Mouse (Mus musculus) embryonic facial prominence, embryonic 13.5 days (tissue): Measurements from ENCODE around the gene Naa25. TPM values are rescaled to one million over a fixed set of nuclear protein-coding genes. Genes with fewer than 3 reads are reported as not detected.

Source experiments
- ATAC-seq: fragments of 200-750 bp; cut with Nextera tagmentation; 2 replicates; pipeline ENCODE4 v1.8.0; 2017; ENCODE audit warnings: low read depth; ENCODE audit not compliant: insufficient number of reproducible peaks, insufficient read depth, low FRiP score, low TSS enrichment
- H3K27ac ChIP-seq: fragments of 300-500 bp; sonication (generic); 2 replicates; pipeline ENCODE4 v1.5.1; 2015; ENCODE audit warnings: moderate library complexity, mild to moderate bottlenecking, inconsistent platforms
- H3K27me3 ChIP-seq: fragments of 300-500 bp; sonication (generic); 2 replicates; pipeline ENCODE4 v1.6.1; 2015; ENCODE audit warnings: mild to moderate bottlenecking, inconsistent platforms
- H3K36me3 ChIP-seq: fragments of 300-500 bp; sonication (generic); 2 replicates; pipeline ENCODE4 v1.6.1; 2015; ENCODE audit warnings: mild to moderate bottlenecking, inconsistent platforms
- H3K4me1 ChIP-seq: fragments of 300-500 bp; sonication (generic); 2 replicates; pipeline ENCODE4 v1.6.1; 2015; ENCODE audit warnings: inconsistent platforms
- H3K4me2 ChIP-seq: fragments of 300-500 bp; sonication (generic); 2 replicates; pipeline ENCODE4 v1.6.1; 2015; ENCODE audit warnings: moderate library complexity, mild to moderate bottlenecking, inconsistent platforms
- H3K4me3 ChIP-seq: fragments of 300-500 bp; sonication (generic); 2 replicates; pipeline ENCODE4 v1.5.1; 2015; ENCODE audit warnings: mild to moderate bottlenecking, inconsistent platforms
- H3K9ac ChIP-seq: fragments of 300-500 bp; sonication (generic); 2 replicates; pipeline ENCODE4 v1.6.1; 2015; ENCODE audit warnings: mild to moderate bottlenecking, inconsistent platforms
- H3K9me3 ChIP-seq: fragments of 300-500 bp; sonication (generic); 2 replicates; pipeline ENCODE4 v1.6.1; 2016; ENCODE audit warnings: inconsistent platforms
- WGBS: fragments of 180-500 bp; shearing (Covaris S2); methylation state at CpG from one replicate; pipeline ENCODE4 v1.1.7; 2015; ENCODE audit warnings: mixed read lengths; 5-methylcytosine and 5-hydroxymethylcytosine counted together
- polyA plus RNA-seq: library from polyadenylated mRNA; unstranded; fragments of >200 nt; fragmentation: Nextera tagmentation; extraction: Ambion mirVana; gene quantifications from 2 replicates; pipeline ENCODE4 v1.2.1, GENCODE M21; 2015

Naa25 gene
- polyA plus RNA-seq, 1 experiment from 2014 or later, result 39.2 TPM

DNA sequence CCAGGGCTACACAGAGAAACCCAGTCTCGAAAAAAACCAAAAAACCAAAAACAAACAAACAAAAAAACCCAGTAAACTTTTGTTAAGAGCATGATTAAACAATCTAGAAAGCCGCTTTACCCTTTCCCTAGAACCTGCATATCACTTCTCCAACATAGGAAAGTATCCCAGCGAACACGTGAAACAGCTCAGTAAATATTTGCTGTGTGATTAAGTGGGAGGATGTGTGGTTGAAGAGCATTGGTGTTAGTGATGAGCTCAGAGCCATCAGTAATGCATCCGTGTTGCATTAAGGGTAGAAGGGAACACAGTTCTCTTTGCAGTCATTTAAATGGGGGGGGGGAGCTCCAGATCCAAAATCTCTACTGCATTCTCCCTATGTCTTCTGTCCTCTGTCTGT lies 87.1 kb downstream of the Naa25 start:
- no peak overlapping the region for H3K9ac ChIP-seq
- 78% methylated on average over 5 of the region's 5 CpGs for WGBS
- H3K9me3 ChIP-seq, result no peaks in the 10 kb centered on the region
- no peaks in the 10 kb centered on the region for H3K27me3 ChIP-seq
- no peak overlapping the region for H3K4me2 ChIP-seq
- ATAC-seq, result no peak
- no peak overlapping the region for H3K27ac ChIP-seq
- H3K4me1 ChIP-seq, result no peaks in the 10 kb centered on the region
- H3K36me3 ChIP-seq, result no peaks in the 10 kb centered on the region
- H3K4me3 ChIP-seq, result no peak overlapping the region

DNA sequence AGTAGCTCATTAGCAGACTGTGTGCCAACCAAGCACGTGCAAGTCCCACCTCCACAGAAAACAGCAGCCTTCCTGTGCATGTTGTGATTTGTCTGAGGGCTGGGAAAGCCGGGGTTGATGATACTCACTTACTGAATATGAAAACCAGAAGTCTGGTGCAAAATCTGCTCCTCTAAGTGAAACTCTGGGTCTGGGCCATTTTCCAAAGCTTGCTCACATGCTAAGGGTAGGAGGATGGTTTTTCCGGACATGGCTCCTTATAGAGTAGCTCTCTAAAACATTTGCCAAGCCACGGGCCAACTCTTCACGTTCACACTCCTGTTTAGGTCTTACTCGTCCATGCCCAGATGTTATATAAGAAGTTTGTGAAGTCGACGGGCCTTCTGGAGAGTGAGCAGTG lies 95.6 kb downstream of the Naa25 start:
- H3K27me3 ChIP-seq, result no peaks in the 10 kb centered on the region
- no peaks in the 10 kb centered on the region for H3K9me3 ChIP-seq
- peaks cover 3% of the 10 kb centered on the region; the same call in 1 of the 2 replicates for H3K4me1 ChIP-seq
- 53% methylated on average over 8 of the region's 8 CpGs for WGBS
- H3K36me3 ChIP-seq, result no peaks in the 10 kb centered on the region
- no peak overlapping the region for H3K9ac ChIP-seq
- no peak overlapping the region for H3K27ac ChIP-seq
- H3K4me2 ChIP-seq, result no peak overlapping the region
- no peak overlapping the region for H3K4me3 ChIP-seq
- ATAC-seq, result no peak

Other genes with a start within 250 kb of the Naa25 start
- 23.1 and 26.3 TPM in 2 replicates for gene Ptpn11, start 206.5 kb upstream of the Naa25 start, polyA plus RNA-seq
- gene Rpl6, start 193.5 kb upstream of the Naa25 start, polyA plus RNA-seq, result 726 and 753 TPM in 2 replicates
- 4.7 and 7.1 TPM in 2 replicates for gene Hectd4, start 177.7 kb upstream of the Naa25 start, polyA plus RNA-seq
- gene Trafd1, start 12.3 kb upstream of the Naa25 start, polyA plus RNA-seq, result 74.6 and 80.7 TPM in 2 replicates
- gene Tmem116, start 54.0 kb downstream of the Naa25 start, polyA plus RNA-seq, result 1.3 TPM in 2 replicates
- gene Erp29, start 54.6 kb downstream of the Naa25 start, polyA plus RNA-seq, result 160 TPM in 2 replicates
- gene Adam1b, start 105.5 kb downstream of the Naa25 start, polyA plus RNA-seq, result not detected in 2 replicates
- gene Adam1a, start 147.5 kb downstream of the Naa25 start, polyA plus RNA-seq, result 2.3 and 2.5 TPM in 2 replicates
- gene Gm42878, start 147.5 kb downstream of the Naa25 start, polyA plus RNA-seq, result not detected in 2 replicates
- 49.4 and 55.2 TPM in 2 replicates for gene Mapkapk5, start 148.0 kb downstream of the Naa25 start, polyA plus RNA-seq
- gene Aldh2, start 195.9 kb downstream of the Naa25 start, polyA plus RNA-seq, result 259 and 281 TPM in 2 replicates
- gene Acad12, start 221.0 kb downstream of the Naa25 start, polyA plus RNA-seq, result 1.2 and 1.9 TPM in 2 replicates